Mouse (Mus musculus) cerebellum, postnatal 4 days (tissue): ENCODE measurements at regions not wholly inside any gene's neighbourhood (a gene's known extent, or its start where the extent isn't known, plus 50 kb on each side); places are given as distances from the start of the nearest gene placed in this dataset.

ENCODE experiments used
- DNase-seq, 2 experiments: peaks; one replicate each; pipeline ENCODE4 v3.0.0; 2022; ENCODE audit warnings: low spot score in 2 of 2, mixed read lengths in 1 of 2

DNA sequence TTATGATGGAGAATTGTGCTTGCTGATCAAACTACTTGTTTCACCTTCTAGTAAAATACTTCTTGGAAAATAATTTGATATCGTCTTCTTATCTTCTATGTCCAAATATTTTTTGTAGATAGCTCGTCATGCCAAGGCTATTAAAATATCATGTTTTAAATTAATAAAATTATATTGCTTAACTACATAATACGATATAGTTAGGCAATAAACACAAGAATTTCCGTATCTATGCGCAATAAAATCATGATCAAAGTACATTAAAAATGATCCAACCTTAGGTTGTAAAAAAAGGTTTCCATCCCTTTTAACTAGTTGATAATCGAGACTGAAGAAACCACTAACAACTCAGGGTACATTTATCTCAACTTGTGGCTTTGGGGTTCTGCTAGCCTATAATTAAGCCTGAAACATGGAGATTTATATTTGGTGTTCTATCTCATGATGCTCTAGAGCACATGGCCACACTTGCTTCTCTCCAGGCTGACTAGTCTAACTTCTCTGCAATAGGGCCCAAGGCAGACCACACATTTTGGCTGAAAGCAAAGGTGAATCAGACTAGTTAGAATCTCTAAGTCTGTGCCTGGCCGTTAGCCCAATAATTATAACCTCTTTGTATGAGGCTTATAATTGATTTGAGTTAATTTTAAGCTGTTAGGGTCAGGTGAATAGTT, 314.5 kb downstream of the Plod2 start:
- no peak for DNase-seq

DNA sequence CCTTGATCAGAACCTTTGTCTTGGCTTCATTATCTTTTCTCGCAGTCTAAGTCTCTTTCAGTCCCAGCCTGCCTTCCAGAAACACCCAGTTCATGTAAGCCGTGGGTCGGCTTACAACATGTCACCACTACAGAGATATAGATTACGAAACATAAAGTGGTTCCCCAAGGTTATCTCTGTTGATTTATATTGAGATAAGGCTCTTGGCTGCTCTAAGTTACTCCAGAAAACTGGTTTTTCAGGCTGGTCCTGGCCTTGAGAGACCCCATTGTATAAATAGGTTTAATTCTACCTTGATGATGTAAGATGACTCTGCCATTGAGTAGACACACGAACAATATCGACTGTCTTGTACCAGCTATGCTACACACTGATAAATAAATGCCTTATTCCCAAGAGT, 323.8 kb downstream of the Plod2 start:
- DNase-seq = no peak

DNA sequence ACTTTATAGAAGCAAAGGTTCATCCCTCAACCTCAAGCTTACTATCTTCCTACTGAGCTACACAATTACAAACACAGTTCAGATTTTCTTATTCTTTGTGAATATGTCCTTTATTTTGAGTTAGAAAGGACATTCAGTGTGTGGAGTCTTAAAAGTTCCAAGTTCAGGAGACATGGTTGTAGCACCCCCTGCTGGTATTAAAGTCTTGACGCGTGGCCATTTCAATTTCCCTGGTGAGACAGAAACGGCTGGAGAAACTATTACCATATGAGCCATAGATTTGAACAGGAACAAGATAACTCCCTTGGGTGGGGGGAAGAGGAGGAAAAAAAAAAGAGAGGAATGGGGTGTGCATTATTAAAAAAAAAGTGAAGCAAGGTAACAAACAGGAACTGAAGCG, 336.6 kb downstream of the Plod2 start:
- peak in 1 of 2 experiments; percentile 25 for DNase-seq

DNA sequence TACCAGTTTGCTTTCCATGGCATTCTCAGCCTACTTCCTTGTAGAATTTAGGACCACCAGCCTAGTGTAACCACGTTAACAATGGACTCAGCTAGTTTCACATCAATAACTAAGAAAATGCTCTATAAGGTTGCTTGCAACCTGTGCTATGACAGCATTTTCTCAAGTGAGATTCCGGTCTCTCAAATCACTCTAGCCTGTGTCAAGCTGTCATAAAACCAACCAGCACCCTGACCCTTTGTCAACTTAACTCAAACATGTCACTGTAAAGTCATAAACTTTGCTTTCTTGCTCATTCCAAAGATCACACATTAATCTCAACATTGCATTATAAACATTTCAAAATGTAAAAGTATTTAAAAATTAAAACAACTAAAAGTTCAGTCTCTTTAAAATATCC, 337.8 kb downstream of the Plod2 start:
- DNase-seq = no peak

DNA sequence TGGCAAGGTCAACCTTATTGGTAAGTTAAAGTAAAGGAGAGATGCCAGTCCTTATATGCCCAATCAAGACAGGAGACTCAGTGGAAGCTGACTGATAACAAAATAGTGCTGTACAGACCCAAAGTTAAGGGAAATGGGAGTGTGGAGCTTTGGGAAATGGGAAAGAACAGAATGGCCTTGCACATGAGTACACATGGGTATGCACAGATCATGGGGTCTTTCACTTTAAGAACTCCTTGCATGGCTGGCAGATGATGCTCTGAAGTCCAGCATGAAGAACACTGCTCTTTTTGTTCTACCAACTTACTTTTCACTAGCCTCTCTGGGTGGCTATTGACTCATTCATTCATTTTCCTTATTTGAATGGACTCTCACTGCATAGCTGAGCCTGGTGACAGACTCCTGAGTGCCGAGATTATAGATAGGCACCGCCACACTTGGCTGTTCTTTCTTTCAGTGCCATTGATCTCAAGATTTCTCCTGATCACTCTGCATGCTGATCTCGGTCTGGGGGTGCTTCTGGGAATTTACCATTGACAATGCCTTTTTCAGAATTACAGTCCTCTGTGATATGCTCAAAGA, 340.3 kb downstream of the Plod2 start:
- no peak for DNase-seq

DNA sequence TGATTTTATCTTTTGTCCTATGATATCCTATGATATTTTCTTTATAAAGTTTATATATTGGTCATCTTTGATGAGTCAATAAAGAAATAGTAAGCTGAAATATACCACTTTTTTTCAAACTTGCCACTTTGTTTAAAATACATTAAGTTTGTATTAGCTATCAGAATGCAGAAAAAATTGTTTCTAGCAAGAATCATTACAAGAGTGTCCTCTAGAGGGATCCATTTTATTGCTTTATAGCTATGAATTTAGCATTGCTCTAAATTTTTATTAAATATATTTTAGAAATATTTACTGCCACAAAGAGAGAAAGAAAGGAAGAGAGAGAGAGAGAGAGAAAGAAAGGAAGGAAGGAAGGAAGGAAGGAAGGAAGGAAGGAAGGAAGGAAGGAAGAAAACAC, 348.0 kb downstream of the Plod2 start:
- no peak for DNase-seq

DNA sequence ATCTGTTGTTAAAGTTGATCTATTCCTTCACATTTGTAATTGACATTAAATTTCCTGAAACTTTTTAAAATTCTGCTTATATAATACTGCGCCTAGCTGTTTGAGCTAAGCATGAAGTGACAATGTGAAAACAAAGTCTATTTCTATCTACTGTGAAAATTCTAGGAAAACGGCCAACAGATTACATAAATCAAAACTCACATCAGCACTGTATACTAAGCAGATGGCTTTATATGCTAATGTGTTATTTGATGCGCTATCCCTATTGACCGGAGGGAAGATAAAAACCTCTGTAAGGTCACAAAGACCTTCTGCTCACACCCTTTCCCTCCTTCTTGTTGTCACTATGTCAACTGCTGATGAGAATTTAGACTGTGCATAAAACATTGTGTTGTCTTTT, 357.7 kb downstream of the Plod2 start:
- no peak for DNase-seq

DNA sequence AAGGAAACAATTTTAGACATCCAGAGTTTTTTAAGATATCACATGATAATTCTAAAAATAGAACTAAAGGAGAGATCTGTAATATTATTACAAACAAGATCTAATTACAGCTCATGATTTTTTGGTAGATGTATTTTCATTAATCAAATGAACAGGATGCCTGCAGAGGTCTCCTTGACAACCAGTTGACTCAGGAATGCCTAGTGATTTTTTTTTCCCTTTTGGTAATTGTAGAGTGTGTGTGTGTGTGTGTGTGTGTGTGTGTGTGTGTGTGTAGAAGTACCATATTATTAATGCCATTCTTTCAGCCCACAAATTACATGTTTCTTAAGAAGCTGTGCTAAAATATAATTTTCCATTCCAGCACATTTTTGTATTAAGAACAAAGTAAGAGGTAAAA, 365.1 kb downstream of the Plod2 start:
- DNase-seq = no peak

DNA sequence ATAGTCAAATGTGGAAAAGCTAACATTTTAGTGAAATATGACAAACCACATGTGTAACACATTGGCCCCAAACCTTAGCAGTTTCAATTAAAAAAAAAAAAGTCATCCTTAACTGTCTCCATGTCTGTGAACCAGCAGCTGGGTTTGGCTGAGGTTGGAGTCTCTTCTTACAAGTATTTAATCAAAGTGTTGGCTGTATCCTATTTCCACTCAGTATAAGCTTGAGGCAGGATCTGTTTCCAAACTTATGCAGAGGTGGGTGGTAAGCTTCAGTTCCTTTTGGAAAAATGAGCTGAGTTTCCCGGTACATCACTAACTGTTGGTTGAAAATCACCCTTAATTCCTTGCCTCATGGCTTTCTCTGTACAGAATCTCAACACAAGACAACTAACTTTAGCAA, 377.4 kb downstream of the Plod2 start:
- no peak for DNase-seq

DNA sequence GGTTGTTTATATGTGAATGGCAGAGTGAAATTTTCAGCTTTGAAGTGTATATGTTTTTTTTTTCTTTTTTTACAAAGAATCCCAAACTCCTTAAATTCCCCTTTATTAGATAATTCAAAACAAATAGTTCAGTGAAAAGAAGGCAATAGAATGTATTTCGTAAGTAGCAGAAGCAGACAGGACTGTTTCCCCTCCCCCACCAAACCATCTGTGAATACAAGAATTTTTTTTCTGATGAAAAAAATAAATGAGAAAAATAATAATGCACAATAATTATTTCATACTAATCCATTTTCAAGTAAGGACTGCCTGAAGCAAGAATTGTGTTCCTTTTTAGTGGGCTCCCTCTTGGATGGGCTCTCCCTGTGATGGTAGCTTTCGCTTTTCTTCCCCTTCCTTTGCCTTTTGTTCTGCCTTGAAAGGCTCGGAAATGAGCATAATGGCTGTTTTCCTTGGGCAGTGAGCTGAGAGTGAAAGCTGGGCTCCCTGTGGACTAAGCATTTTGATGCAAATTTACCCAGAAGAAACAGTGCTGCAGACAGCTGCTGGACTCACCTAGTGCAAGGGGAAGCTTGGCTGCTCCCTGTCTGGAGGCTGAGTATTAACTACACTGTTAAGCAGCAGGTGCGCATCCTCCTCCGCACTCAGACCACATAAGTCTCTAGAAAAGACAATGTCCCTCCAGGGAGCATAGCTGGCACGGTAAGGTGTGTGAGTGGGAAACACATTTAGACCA, 388.4 kb downstream of the Plod2 start:
- peak in 1 of 2 experiments; percentile 42 for DNase-seq

DNA sequence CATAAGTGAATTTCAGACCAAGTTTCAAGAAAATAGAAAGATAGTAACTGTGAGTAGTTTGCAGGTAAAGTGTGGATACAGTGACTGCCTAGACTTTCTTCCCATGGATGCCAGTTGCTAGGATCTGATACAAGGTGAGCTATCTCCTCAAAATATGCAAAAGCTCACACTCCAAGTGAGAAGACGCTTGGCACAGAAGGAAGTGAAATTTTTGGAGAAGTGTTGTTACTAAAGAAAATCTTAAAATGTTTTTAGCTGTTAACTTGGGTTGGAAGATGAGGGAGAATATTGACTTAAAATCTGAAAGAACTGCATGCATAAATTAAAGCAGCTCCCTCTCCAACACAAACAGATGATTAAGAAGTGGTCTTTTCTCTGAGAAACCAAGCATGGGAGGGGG, 395.8 kb downstream of the Plod2 start:
- no peak for DNase-seq

DNA sequence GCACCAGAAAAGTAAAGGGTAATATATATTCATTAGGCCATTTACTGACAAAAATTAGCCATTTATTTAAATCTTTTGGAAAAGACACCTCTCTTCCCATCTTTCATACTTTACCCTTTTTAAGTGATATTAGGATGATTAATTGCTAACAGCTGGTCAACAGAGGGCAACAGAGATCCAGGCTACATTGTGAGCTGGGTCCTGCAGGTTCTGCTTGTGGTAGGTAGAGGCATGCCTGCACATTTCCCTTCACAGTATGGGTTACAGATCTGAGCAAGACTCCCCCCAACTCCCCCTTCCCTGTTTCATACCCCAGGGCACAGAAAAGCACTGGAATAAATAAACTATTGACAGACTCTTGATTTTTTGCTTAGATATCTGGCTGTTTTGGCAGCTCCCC, 408.1 kb downstream of the Plod2 start:
- peak in 1 of 2 experiments; percentile 9 for DNase-seq

DNA sequence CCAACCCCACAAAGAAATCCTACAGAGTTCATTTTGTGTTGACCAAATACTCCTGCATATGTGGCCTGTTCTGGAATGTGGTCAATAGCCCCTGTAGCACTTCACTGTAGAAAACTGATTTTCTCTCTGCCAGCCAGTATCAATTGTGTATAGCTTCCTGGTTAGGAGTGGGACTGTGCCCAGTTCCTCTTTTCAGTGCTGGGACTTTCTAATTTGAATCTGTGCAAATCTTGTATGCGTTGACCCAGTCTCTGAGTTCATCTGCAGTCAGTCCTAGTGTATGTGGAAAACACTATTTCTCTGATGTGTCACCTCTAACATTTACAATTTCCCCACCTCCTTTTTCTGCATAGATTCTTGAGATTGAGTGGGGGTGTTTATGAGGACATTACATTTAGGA, 421.3 kb downstream of the Plod2 start:
- no peak for DNase-seq

DNA sequence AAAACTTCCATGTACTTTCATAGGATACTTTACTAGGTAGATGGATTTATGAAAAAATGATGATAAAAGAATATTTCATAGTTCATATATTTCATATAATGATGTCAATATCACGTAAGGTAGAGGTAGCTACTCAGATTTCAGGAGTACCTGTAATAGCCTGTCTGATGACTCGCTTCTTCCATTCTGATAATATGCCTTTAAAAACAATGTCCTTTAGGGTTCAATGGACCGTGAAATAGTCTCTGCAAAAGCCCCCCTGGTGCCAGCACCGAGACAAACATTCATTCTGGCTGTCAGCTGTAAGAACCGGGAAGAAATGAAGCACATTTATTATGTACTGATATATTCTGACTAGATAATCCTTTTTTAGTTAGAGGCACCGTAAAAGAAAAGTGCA, 449.7 kb downstream of the Plod2 start:
- DNase-seq = no peak

DNA sequence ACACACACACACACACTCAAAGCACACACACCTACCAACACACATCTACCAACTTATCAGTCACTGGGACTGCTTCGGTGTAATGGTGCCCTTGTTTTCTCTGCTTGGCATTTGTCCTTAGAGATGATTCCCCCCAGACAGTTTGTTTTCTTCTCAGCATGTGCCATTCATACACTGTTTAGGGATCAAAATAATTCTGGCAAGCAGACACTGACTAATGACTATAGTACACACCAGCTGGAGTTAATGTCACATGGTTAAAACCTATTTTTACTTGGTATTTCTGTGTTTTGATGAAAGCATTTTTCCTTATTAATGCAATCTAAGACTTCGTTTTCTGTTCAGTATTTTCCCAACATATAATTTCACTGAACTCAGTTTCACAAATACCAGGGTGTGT, 454.1 kb downstream of the Plod2 start:
- DNase-seq = no peak

DNA sequence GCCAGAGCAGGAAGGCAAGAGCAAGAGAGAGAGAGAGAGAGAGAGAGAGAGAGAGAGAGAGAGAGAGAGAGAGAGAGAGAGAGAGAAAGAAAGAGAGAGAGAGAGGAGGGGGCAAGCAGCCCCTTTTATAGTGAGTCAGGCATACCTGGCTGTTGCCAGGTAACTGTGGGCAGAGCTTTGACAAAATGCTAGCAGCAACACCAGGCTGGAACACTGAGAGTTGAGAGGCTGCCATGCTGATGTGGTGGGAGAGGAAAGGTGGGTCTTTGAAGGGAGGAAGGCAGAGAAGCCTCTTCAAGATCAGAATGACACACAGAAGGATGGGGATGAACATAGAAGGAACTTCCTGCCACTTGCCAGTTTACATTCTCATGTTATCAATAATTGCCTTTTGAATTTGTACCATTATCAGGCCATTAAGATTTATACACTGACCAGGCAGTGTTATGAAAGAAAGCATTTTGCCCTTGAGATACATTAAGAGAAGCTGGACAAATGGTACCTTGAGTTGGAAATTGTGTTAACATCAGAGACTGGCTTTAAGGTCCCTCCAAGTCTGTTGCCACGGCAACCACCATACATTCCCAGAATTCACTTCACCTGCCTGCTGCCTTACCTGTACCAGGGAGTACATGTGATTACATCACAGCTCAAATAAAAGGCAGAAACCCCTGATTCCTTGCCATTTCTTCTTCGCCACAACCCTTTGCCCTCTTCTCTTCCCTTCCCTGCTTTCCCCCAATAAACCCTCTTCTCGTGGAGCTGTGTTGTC, 463.3 kb downstream of the Plod2 start:
- no peak for DNase-seq

DNA sequence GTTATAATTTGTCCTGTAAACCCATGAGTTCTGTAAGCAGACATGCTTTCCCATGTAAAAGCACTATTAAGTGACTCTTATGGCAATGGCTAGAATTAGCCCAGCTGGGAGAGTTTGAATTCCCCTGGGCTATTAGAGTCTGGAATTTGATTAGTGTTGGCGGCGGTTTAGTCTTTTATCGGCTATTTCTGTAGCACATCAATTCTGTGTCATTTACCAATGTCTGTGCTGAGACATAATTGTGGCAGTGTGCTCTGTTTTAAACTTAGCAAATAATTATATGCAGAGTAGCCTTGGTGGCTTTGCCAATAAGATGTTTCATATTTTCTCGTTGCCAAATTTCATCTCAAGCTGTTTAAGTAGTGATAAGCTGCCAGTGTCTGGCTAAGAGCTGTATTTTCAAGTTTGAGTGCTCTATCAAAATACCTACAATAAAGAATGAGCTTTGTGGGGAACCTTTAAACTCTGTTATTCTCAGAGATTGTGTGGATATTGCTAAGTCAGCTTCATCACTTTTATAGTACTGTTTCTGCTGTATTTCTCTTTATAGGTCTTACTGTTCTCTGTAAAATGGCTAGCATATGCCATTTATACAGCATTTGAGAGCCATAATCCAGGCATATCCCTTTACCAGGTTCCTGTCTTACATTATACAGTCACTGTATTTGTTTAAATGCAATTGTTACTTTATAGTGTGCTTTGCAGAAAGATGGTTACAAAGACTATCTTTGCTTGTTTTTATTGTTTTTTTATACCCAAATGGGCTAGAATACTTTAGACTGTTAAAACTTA, 466.7 kb downstream of the Plod2 start:
- no peak for DNase-seq

DNA sequence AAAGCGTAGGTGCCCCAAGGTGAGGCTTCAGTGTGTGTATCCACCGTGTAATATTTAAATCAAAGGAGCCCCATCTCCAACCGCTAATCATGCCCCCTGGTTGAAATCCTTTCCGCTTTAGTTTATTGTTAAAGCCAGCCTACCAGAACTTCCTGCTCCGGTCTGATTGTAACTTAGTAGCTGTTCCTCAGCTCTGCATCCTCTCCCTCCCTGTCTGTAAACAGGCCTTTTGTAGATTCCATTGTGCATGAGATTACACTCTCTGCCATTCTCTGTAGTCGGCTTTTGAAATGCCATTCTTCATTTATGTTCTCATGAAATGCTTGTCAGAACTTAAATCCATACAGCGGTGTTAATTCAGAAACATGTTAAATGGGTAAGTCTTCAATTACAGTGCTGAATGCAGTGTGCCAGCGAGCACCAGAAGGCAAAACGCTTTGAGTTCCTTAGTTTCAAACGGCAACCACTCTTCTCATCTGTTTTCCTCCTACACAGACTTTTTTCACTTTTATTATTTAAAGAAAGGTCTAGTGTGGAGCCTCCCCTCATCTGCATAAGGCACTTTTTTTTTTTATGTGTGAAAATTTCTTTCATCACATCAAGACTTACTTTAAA, 502.4 kb downstream of the Plod2 start:
- DNase-seq = no peak

DNA sequence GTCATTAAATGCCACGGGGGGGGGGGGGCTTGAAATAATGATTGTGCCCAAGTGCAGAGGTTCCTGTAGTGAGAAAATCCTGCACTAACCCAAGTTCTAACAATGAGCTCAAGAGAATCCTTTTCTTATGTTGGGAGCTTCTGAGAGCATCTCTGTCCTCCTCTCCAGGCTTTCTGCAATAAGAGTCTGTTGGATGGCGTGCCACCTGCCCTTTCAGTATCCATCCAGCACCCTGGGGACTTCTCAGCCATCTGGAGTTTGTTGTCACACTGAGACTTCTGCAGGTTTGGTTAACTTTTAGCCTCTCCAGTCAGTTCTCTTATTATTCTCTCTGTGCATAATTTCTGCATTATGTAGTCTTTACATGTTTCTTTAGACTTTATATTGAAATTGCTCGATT, 530.1 kb downstream of the Plod2 start:
- DNase-seq = no peak

DNA sequence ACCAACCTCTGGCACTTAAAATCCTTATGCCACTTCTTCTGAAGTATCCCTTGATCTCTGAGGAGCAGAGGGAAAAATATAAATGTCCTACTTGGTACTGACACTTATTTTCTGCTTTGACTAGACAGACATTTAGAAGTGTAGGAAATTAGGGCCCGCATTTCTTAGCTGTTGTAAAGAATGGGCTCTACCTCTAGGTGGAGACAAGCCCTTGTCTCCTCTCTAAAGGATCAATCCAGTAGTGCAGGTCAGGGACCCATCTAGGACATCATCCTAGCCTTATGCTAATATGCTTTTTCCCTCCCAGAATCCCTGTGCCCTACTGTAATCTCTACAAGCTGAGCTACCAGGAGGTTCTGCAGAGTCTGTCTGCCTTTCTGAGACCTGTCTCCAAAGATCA, 541.1 kb downstream of the Plod2 start:
- DNase-seq = no peak

DNA sequence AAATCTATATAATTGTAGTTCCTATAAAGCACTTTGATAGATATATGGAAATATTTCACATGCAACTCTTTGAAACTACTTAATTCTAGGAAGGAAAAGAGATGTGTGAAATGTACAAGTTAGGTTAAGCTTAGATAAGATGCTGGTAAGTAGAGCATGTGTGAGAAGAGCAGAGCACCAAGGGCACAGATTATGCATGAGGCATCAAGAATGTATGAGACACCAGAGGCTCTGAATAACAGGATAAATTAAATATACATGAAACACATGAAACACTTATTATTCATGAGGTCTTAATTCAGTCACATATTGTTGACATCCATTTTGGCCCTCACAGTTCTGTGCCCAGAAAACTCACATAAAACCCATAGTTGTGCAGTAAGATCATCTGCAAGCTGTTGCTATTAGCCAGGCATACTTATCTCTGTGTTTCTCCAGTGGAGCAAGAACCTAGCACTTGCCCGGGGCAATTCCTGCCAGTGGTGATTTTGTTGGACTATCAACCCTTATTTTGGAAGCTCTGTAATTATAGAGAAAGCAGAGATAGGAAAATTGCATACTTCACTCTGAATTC, 556.1 kb downstream of the Plod2 start:
- no peak for DNase-seq
